Mouse (Mus musculus): ENCODE results near the gene Mcm6.
"Not testable (repeated sequence)": the region's sequence is repeated elsewhere in the genome, so short reads cannot be mapped to it uniquely, and the experiment has no call there.

The Mcm6 gene

GRCm38 (mm10) chr1:128337708-128338320 is 21.6 kb downstream of the Mcm6 start:
- DNase-seq (ENCODE audit: low read depth, low spot score) = no peak

GRCm38 (mm10) chr1:128330313-128330712 is 29.2 kb downstream of the Mcm6 start:
- no peak for DNase-seq (ENCODE audit: low read depth, low spot score)

- DNase-seq (ENCODE audit: low read depth, low spot score) = no peak
Measured at GRCm38 (mm10) chr1:128328218-128328617, 31.2 kb downstream of the Mcm6 start, which contains the start of gene Lct. Gene Lct, minus strand, starts transcription at chr1:128328318.

- DNase-seq (ENCODE audit: low read depth, low spot score) = no peak
Measured at GRCm38 (mm10) chr1:128327165-128327564, 32.3 kb downstream of the Mcm6 start.

- no peak for DNase-seq (ENCODE audit: low read depth, low spot score)
Measured at GRCm38 (mm10) chr1:128324776-128325175, 34.7 kb downstream of the Mcm6 start.

- no peak for DNase-seq (ENCODE audit: low read depth, low spot score)
Measured at GRCm38 (mm10) chr1:128323026-128323643, 36.3 kb downstream of the Mcm6 start.

GRCm38 (mm10) chr1:128319266-128319665 is 40.2 kb downstream of the Mcm6 start:
- DNase-seq (ENCODE audit: low read depth, low spot score) = not testable (repeated sequence)

- DNase-seq (ENCODE audit: low read depth, low spot score) = no peak
Measured at GRCm38 (mm10) chr1:128314665-128315064, 44.8 kb downstream of the Mcm6 start.

GRCm38 (mm10) chr1:128309043-128309442 is 50.4 kb downstream of the Mcm6 start:
- no peak for DNase-seq (ENCODE audit: low read depth, low spot score)

GRCm38 (mm10) chr1:128303900-128304299 is 55.6 kb downstream of the Mcm6 start:
- DNase-seq (ENCODE audit: low read depth, low spot score) = no peak

GRCm38 (mm10) chr1:128295717-128296528 is 63.5 kb downstream of the Mcm6 start:
- DNase-seq (ENCODE audit: low read depth, low spot score) = no peak

GRCm38 (mm10) chr1:128295296-128295695 is 64.2 kb downstream of the Mcm6 start:
- no peak for DNase-seq (ENCODE audit: low read depth, low spot score)

GRCm38 (mm10) chr1:128293524-128293923 is 65.9 kb downstream of the Mcm6 start:
- no peak for DNase-seq (ENCODE audit: low read depth, low spot score)

- no peak for DNase-seq (ENCODE audit: low read depth, low spot score)
Measured at GRCm38 (mm10) chr1:128290295-128290694, 69.2 kb downstream of the Mcm6 start.

- no peak for DNase-seq (ENCODE audit: low read depth, low spot score)
Measured at GRCm38 (mm10) chr1:128285136-128285535, 74.3 kb downstream of the Mcm6 start.

- DNase-seq (ENCODE audit: low read depth, low spot score) = no peak
Measured at GRCm38 (mm10) chr1:128284157-128284690, 75.2 kb downstream of the Mcm6 start.

GRCm38 (mm10) chr1:128282924-128283323 is 76.5 kb downstream of the Mcm6 start:
- DNase-seq (ENCODE audit: low read depth, low spot score) = peak; percentile 34

- peak; percentile 54 for DNase-seq (ENCODE audit: low read depth, low spot score)
Measured at GRCm38 (mm10) chr1:128281753-128282152, 77.7 kb downstream of the Mcm6 start.
